Mouse (Mus musculus) thymus, adult 2 months (tissue): ENCODE results near the gene Efna1.

ENCODE experiments used
- CTCF ChIP-seq: fragments of 200-500 bp; IDR thresholded peaks from 2 replicates; pipeline ENCODE4 v1.5.1; 2012; ENCODE audit warnings: mild to moderate bottlenecking, control low read depth, low read length, moderate library complexity, borderline replicate concordance; ENCODE audit not compliant: control insufficient read depth, poor library complexity, insufficient read depth; ENCODE audit errors: extremely low read depth
- POLR2A ChIP-seq: fragments of 200-500 bp; IDR thresholded peaks from 2 replicates; pipeline ENCODE4 v1.6.1; 2012; ENCODE audit warnings: mild to moderate bottlenecking, low read length, control low read depth, moderate library complexity; ENCODE audit not compliant: control insufficient read depth, poor library complexity, insufficient read depth; ENCODE audit errors: extremely low read depth

DNA sequence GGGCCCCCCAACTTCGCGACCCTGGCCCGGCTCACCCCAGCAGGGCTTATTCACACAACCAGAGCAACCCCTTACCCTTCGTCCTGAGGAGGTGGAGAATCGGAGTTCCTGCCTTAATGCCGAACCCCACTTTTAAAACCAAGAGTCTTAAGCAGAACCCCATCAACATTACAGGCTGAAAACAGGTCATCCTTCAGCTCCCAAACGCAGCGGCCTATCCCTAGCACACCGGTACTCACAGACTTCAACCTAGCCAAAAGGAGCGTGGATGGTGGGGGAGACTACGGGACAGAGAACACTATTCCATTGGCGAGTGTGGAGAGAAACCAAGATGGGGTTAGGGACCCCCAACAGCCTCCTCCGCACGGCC, 41.2 kb upstream of the Efna1 start:
- TF ChIP-seq CTCF (no peak), POLR2A (no peak)
